Mouse (Mus musculus) cerebellum, adult 11 months (tissue): Measurements from ENCODE around the gene 1700029P11Rik.
A peak's percentile ranks its signal among the peaks of the same experiment; 100 is the strongest.

Experiments
- DNase-seq: peaks from one replicate; pipeline ENCODE4 v3.0.0; 2022

Gene 1700029P11Rik

DNA sequence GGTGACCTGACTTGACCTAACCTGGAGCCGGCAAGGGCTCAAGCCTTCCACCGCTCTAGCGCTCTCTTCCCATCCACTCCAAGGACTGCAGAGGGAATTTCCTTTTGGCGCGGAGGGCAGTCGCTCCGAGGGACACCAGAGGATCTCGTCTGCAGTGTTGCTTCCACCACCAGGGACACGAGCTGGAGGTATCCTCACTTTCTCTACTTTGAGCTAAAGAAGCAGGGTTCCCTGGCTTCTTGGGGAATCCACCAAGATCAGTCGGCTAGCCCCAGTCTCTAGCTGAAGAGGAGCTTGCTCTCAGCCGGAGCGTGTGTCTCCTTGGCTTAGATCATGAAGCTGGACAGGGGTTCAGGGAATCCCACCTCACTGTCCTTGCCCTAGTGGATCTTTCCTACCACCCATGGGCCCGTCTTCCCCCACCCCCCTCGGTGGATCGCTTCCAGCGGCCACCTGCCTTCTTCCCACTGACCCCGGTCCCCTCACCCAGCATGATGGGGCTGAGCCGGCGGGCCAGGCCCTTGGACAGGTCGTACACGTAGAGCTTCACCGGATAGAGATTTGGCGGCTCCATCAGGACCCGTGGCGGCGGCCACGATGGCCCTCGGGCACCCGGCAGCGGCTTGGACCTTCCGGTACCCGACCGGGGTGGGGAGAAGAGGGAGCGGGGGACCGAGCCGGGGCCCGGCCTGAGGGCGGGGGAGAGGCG lies 35.2 kb downstream of the 1700029P11Rik start:
- peak; percentile 33 for DNase-seq

- DNase-seq = peak; percentile 99
Measured at GRCm38 (mm10) chr15:82016101-82016808, 35.9 kb downstream of the 1700029P11Rik start.

DNA sequence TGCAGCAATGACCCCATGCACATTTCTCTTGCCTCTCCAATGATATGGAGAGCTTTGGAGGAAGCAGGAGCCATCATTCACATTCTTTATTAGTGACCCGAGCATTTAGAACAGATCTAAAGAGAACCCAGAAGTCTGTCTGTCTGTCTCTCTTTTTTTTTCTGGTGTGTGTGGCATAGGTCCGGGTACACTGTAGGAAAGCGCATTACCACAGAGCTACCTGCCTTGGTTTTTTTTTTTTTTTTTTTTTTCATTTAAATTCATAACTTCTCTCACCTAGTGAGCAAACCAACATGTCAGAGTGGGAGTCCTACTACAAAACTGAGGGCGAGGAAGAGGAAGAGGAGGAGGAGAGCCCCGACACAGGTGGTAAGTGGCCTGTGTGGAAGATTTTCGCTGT lies 36.5 kb downstream of the 1700029P11Rik start:
- DNase-seq = no peak

DNA sequence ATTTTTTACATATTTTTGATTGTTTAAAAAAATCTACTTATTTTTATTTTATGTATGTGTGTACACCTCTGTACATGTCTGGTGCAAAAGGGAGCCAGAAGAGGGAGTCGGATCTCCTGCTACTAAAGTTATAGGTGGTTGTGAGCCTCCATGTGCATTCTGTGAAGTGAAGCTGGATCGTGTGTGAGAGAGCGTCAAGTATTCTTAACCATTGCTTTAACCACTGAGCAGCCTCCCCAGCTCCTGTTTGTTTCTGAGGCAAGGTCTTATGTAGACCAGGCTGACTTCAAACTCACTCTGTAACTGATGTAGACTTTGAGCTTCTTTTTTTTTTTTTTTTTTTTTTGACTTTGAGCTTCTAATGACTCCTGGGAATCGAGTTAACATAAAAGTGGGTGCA lies 37.1 kb downstream of the 1700029P11Rik start:
- no peak for DNase-seq

- DNase-seq = no peak
Measured at GRCm38 (mm10) chr15:82019288-82019687, 38.9 kb downstream of the 1700029P11Rik start.

GRCm38 (mm10) chr15:82022535-82023088 lies 42.3 kb downstream of the 1700029P11Rik start:
- no peak for DNase-seq

- DNase-seq = no peak
Measured at GRCm38 (mm10) chr15:82023965-82024635, 43.8 kb downstream of the 1700029P11Rik start.

- DNase-seq = no peak
Measured at GRCm38 (mm10) chr15:82027276-82027675, 46.9 kb downstream of the 1700029P11Rik start.

- DNase-seq = no peak
Measured at GRCm38 (mm10) chr15:82027726-82028125, 47.4 kb downstream of the 1700029P11Rik start.
